Mouse (Mus musculus) activated CD4-positive, CD25-positive, alpha-beta regulatory T cell, adult 9 weeks (primary cell): ENCODE results near the gene Phospho2. TPM values are rescaled to one million over a fixed set of nuclear protein-coding genes. Genes with fewer than 3 reads are reported as not detected.

Source experiments
- polyA plus RNA-seq: library from polyadenylated mRNA; unstranded; fragments of 100-300 nt; shearing (Covaris generic); gene quantifications from one replicate; pipeline ENCODE4 v1.2.1, GENCODE M21; 2017

The Phospho2 gene
- polyA plus RNA-seq = 43.5 TPM

DNA sequence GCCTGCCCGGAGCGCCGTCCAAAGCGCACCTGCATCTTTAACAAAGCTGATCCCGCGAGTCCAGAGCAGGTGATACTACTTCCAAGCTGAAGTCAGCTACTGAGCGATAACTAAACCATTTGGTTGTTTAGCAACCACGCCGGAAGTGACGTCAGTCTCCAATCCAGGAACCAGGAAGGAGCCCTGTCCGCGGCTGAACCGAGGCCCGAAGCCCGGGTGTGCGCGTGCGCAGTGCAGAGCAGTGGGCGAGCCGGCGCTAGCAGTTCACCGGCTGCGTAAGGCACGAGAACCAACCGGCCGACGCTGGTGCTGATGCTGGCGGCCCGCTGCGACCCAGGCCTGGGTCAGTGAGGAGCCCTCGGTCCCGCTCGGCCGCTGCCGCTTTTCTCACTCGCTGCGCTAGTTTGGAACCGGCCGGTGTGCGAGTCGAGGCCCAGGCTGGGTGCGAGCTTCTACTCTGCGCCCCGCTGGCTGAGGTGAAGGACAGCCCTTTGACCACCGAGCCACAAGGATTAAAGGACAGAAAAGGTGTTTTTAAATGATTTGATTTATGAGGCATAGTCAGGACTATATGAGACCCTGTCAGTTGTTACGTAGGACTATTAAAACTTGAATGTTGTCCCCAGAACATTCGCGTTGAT, at the start of gene Phospho2, which contains the start of gene Ccdc173:
Gene Phospho2 (plus strand): TSS at position 195 of the 641 bp plus-strand sequence.
Gene Ccdc173 (minus strand): TSS at position 147 of the 641 bp plus-strand sequence.

DNA sequence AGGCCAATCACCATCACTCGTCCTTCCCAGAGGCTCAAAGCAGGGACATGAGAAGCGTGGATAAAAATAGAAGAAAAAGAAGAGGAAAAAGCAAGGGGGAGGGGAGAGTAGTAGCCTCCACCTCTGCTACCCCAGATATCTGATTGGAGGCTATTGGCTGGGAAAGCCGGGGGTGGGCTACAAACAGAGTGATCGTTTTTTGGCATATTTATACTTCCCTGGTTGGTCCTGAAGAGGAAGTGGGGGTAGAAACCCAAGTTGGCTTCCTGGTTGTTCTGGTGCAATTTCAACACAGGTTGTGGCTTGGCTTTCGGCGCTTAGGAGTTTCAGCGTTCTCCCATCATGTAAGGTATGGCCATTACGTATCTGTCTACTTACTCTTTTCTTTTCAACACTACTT, 32.3 kb downstream of the Phospho2 start, which contains the start of gene Klhl23:
Gene Klhl23 (plus strand): TSS at position 234 of the 400 bp plus-strand sequence.

Other genes starting within 250 kb of the Phospho2 start
- gene Lrp2, start 203.6 kb upstream of the Phospho2 start, polyA plus RNA-seq = not detected
- gene Bbs5, start 142.5 kb upstream of the Phospho2 start, polyA plus RNA-seq = not detected
- not detected for gene Klhl41, start 119.5 kb upstream of the Phospho2 start, polyA plus RNA-seq
- 13.1 TPM for gene Fastkd1, start 76.1 kb upstream of the Phospho2 start, polyA plus RNA-seq
- gene Ppig, start 67.1 kb upstream of the Phospho2 start, polyA plus RNA-seq = 183 TPM
- gene Ccdc173, start within 50 bp of the Phospho2 start, polyA plus RNA-seq = 3.5 TPM
- gene Klhl23, start 32.3 kb downstream of the Phospho2 start, polyA plus RNA-seq = 0.32 TPM
- 334 TPM for gene Ssb, start 71.9 kb downstream of the Phospho2 start, polyA plus RNA-seq
- gene Mettl5, start 96.0 kb downstream of the Phospho2 start, polyA plus RNA-seq = 35.0 TPM
- 8.9 TPM for gene Ubr3, start 107.6 kb downstream of the Phospho2 start, polyA plus RNA-seq
- gene Myo3b, start 249.5 kb downstream of the Phospho2 start, polyA plus RNA-seq = 20.3 TPM